Mouse (Mus musculus) layer of hippocampus, postnatal 10 days (tissue): Measurements from ENCODE around the gene A630076J17Rik. TPM values are rescaled to one million over a fixed set of nuclear protein-coding genes. Genes with fewer than 3 reads are reported as not detected.

Source experiments
- DNase-seq, 2 experiments: peaks; one replicate each; pipeline ENCODE4 v3.0.0; 2021; ENCODE audit warnings: low spot score in 2 of 2
- total RNA-seq, 2 experiments: library from RNA; stranded (reverse); gene quantifications; 2 replicates each; pipeline ENCODE4 v1.2.3; 2021

A630076J17Rik gene
- total RNA-seq, 2 experiments from 2014 or later: not detected

- no peak for DNase-seq
Measured at GRCm38 (mm10) chr3:107275996-107276395, 45.6 kb downstream of the A630076J17Rik start.

- DNase-seq: no peak
Measured at GRCm38 (mm10) chr3:107276626-107277025, 46.2 kb downstream of the A630076J17Rik start.

GRCm38 (mm10) chr3:107278479-107279269, 48.3 kb downstream of the A630076J17Rik start, which contains the start of gene Lamtor5:
Lamtor5 (plus strand) TSS chr3:107278858.
- peak; percentile 89 to 91 for DNase-seq

Other genes starting within 250 kb of the A630076J17Rik start
- gene Kcna3, start 194.4 kb upstream of the A630076J17Rik start, total RNA-seq: 10 to 100 TPM; 18.6 to 22.6 TPM
- gene Kcna2, start 129.5 kb upstream of the A630076J17Rik start, total RNA-seq: 10 to 100 TPM; 47.5 to 51.4 TPM
- not detected for gene Kcna10, start 47.6 kb upstream of the A630076J17Rik start, total RNA-seq
- gene Cym, start 8.9 kb upstream of the A630076J17Rik start, total RNA-seq: not detected
- gene Prok1, start 9.1 kb downstream of the A630076J17Rik start, total RNA-seq: not detected
- 10 to 100 TPM; 55.2 to 60.4 TPM for gene Lamtor5, start 48.2 kb downstream of the A630076J17Rik start, total RNA-seq
- 1 to 10 TPM; 2.3 TPM for gene Slc16a4, start 60.6 kb downstream of the A630076J17Rik start, total RNA-seq
- gene Rbm15, start 103.1 kb downstream of the A630076J17Rik start, total RNA-seq: 10 to 100 TPM; 23.4 to 25.1 TPM
- gene Kcnc4, start 228.9 kb downstream of the A630076J17Rik start, total RNA-seq: 10 to 100 TPM; 33.9 to 37.5 TPM